Mouse (Mus musculus): ENCODE measurements around the gene Lats2. TPM values are rescaled to one million over a fixed set of nuclear protein-coding genes. Genes with fewer than 3 reads are reported as not detected.
"Not testable (repeated sequence)": the region's sequence is repeated elsewhere in the genome, so short reads cannot be mapped to it uniquely, and the experiment has no call there.

The Lats2 gene
- polyA plus RNA-seq, 1 experiment from 2014 or later: 10.9 TPM

- ATAC-seq (ENCODE audit: low FRiP score, low TSS enrichment): no peak
- no peaks in the 10 kb centered on the region for H3K36me3 ChIP-seq (ENCODE audit: control insufficient read depth, insufficient read depth, low read length)
- H3K4me1 ChIP-seq (replicated peaks; ENCODE audit: control insufficient read depth, insufficient read depth): no peaks in the 10 kb centered on the region
- no peak overlapping the region for H3K4me2 ChIP-seq (replicated peaks; ENCODE audit: low read depth)
- no peak overlapping the region for H3K9ac ChIP-seq (ENCODE audit: low read length)
- no peak overlapping the region for H3K4me3 ChIP-seq (ENCODE audit: low read depth, low read length)
- H3K27me3 ChIP-seq (ENCODE audit: control insufficient read depth, insufficient read depth, low read length): no peaks in the 10 kb centered on the region
- H3K27ac ChIP-seq (replicated peaks): no peak overlapping the region
- 91% methylated on average over 2 of the region's 2 CpGs for WGBS
- no peaks in the 10 kb centered on the region for H3K9me3 ChIP-seq (ENCODE audit: control insufficient read depth, low read length)
- no peak for TF ChIP-seq EP300 (optimal IDR thresholded peaks at IDR 0.05)
- no peak for DNase-seq (ENCODE audit: low spot score)
Measured at GRCm38 (mm10) chr14:57755661-57756060, 2.5 kb downstream of the Lats2 start.

GRCm38 (mm10) chr14:57753351-57753992 is 4.7 kb downstream of the Lats2 start:
- H3K9ac ChIP-seq (ENCODE audit: low read length): no peak overlapping the region
- WGBS: 15% methylated on average over 9 of the region's 9 CpGs
- H3K9me3 ChIP-seq (ENCODE audit: control insufficient read depth, low read length): no peaks in the 10 kb centered on the region
- ATAC-seq (ENCODE audit: low FRiP score, low TSS enrichment): 0 out of 2 replicates have a peak, but pooled peaks have one; percentile 56
- H3K4me2 ChIP-seq (replicated peaks; ENCODE audit: low read depth): no peak overlapping the region
- no peaks in the 10 kb centered on the region for H3K4me1 ChIP-seq (replicated peaks; ENCODE audit: control insufficient read depth, insufficient read depth)
- H3K27ac ChIP-seq (replicated peaks): 0 out of 2 replicates have a peak overlapping the region, but pooled peaks have one; percentile 45
- TF ChIP-seq CTCF (IDR thresholded peaks at IDR 0.05; ENCODE audit: low read depth): no peak
- no peak for TF ChIP-seq EP300 (optimal IDR thresholded peaks at IDR 0.05)
- H3K4me3 ChIP-seq (ENCODE audit: low read depth, low read length): no peak overlapping the region
- no peaks in the 10 kb centered on the region for H3K27me3 ChIP-seq (ENCODE audit: control insufficient read depth, insufficient read depth, low read length)
- DNase-seq (ENCODE audit: low spot score): no peak
- no peaks in the 10 kb centered on the region for H3K36me3 ChIP-seq (ENCODE audit: control insufficient read depth, insufficient read depth, low read length)

GRCm38 (mm10) chr14:57751006-57751405 is 7.2 kb downstream of the Lats2 start:
- not testable (repeated sequence) for H3K9ac ChIP-seq (ENCODE audit: low read length); H3K36me3 ChIP-seq (ENCODE audit: control insufficient read depth, insufficient read depth, low read length); H3K9me3 ChIP-seq (ENCODE audit: control insufficient read depth, low read length); H3K27ac ChIP-seq (replicated peaks); H3K4me3 ChIP-seq (ENCODE audit: low read depth, low read length); DNase-seq (ENCODE audit: low spot score); H3K4me1 ChIP-seq (replicated peaks; ENCODE audit: control insufficient read depth, insufficient read depth); H3K4me2 ChIP-seq (replicated peaks; ENCODE audit: low read depth); H3K27me3 ChIP-seq (ENCODE audit: control insufficient read depth, insufficient read depth, low read length); ATAC-seq (ENCODE audit: low FRiP score, low TSS enrichment)

- no peak for ATAC-seq (ENCODE audit: low FRiP score, low TSS enrichment)
- no peak overlapping the region for H3K9ac ChIP-seq (ENCODE audit: low read length)
- H3K27me3 ChIP-seq (ENCODE audit: control insufficient read depth, insufficient read depth, low read length): no peaks in the 10 kb centered on the region
- no peak overlapping the region for H3K4me3 ChIP-seq (ENCODE audit: low read depth, low read length)
- H3K4me2 ChIP-seq (replicated peaks; ENCODE audit: low read depth): no peak overlapping the region
- H3K27ac ChIP-seq (replicated peaks): no peak overlapping the region
- 61% methylated on average over 2 of the region's 2 CpGs for WGBS
- no peaks in the 10 kb centered on the region for H3K9me3 ChIP-seq (ENCODE audit: control insufficient read depth, low read length)
- no peak for DNase-seq (ENCODE audit: low spot score)
- no peaks in the 10 kb centered on the region for H3K36me3 ChIP-seq (ENCODE audit: control insufficient read depth, insufficient read depth, low read length)
- no peaks in the 10 kb centered on the region for H3K4me1 ChIP-seq (replicated peaks; ENCODE audit: control insufficient read depth, insufficient read depth)
- no peak for TF ChIP-seq CTCF (IDR thresholded peaks at IDR 0.05; ENCODE audit: low read depth)
Measured at GRCm38 (mm10) chr14:57749501-57749900, 8.7 kb downstream of the Lats2 start.

- no peaks in the 10 kb centered on the region for H3K9me3 ChIP-seq (ENCODE audit: control insufficient read depth, low read length)
- H3K36me3 ChIP-seq (ENCODE audit: control insufficient read depth, insufficient read depth, low read length): no peaks in the 10 kb centered on the region
- peak within 1 kb of the TSS; percentile 96 for H3K4me3 ChIP-seq (ENCODE audit: low read depth, low read length)
- no peaks in the 10 kb centered on the region for H3K27me3 ChIP-seq (ENCODE audit: control insufficient read depth, insufficient read depth, low read length)
- TF ChIP-seq CTCF (IDR thresholded peaks at IDR 0.05; ENCODE audit: low read depth) (peak; percentile 29; the same call in 1 of the 2 replicates), EP300 (optimal IDR thresholded peaks at IDR 0.05) (no peak)
- peak within 1 kb of the TSS; percentile 97 for H3K9ac ChIP-seq (ENCODE audit: low read length)
- WGBS: under 1% methylated on average over 59 of the region's 68 CpGs
- DNase-seq (ENCODE audit: low spot score): peak; percentile 91
- H3K4me2 ChIP-seq (replicated peaks; ENCODE audit: low read depth): peak within 1 kb of the TSS; percentile 71
- H3K4me1 ChIP-seq (replicated peaks; ENCODE audit: control insufficient read depth, insufficient read depth): 0 out of 2 replicates have a peak, but pooled peaks cover 3% of the 10 kb centered on the region
- peak within 1 kb of the TSS; percentile 97 for H3K27ac ChIP-seq (replicated peaks)
- peak; percentile 93 for ATAC-seq (ENCODE audit: low FRiP score, low TSS enrichment)
Measured at GRCm38 (mm10) chr14:57746001-57746771, 12.0 kb downstream of the Lats2 start, which contains the start of gene Gm49361. TSS of gene Gm49361 (minus strand) at chr14:57746103.

Measured in stomach, postnatal 0 days (tissue).